Mouse (Mus musculus): ENCODE measurements around the gene Fpr1. TPM values are rescaled to one million over a fixed set of nuclear protein-coding genes. Genes with fewer than 3 reads are reported as not detected.

Gene Fpr1
- polyA plus RNA-seq, 1 experiment = not detected

DNA sequence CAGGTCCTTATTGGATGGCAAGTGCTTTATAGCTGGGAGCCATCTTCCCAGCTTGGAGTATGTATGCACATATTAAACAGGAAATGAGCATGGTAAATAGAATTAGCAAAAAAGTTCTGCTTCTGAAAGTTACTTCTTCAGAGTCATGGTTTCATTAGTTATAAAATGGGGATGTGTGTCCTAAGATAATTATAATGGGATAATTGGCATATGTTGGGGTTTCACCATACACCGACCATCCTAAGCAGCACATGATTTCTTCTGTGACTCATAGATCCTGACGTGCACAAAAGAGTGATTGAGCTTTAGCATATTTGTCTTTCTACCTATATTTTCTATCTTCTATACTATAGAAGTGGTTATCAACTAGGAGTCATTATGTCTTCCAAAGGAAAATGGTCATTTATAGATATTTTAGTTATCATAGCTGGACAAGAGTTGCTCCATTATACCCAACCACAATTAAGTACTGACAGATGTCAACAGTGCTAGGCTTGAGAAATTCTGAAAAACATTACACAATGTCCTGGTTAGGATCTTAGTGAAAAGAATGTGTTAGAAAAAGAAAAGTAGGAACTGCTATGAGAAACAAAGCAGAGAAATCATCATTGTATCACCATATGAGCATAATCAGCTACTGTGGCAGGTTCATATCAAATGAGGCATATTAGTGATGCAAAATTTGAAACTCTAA is 6.1 kb upstream of the Fpr1 start:
- 76% methylated on average over 2 of the region's 2 CpGs for WGBS
- no peak overlapping the region for H3K4me3 ChIP-seq (replicated peaks; ENCODE audit: insufficient read depth, low read depth, low read length)
- no peak for DNase-seq

DNA sequence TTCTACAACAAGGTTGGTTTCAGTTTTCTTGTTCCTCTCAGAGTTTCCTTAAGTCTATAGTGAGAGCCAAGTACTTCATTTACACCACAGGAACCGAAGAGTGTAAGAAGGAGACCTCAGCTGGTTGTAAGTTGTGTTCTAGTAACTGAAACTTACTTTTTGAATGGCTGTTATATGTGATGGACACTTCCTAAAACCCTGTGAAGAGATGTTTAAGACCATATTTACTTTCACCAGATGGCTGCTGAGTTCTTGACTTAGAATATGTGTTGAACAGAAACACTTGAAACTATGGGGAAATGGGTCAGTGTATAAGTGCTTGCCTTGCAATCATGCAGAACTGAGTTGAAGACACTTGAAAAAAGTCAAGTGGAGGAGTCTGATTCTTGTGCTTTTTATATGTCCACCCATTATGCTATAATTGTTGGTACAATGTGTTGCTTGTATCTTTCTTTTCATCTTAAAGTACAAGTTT is 4.1 kb upstream of the Fpr1 start, which contains the start of the genes Fpr2 and Fpr3:
Gene Fpr2, plus strand, starts transcription at position 51 of the 475 bp plus-strand sequence.
Gene Fpr3, plus strand, starts transcription at position 79 of the 475 bp plus-strand sequence.
- no peaks in the 10 kb centered on the region for H3K4me1 ChIP-seq (ENCODE audit: control insufficient read depth, insufficient read depth, low read length)
- WGBS = 27% methylated on average over 1 of the region's 1 CpGs
- no peak within 1 kb of the TSS for H3K27ac ChIP-seq (ENCODE audit: insufficient read depth, low read length)
- H3K4me3 ChIP-seq (replicated peaks; ENCODE audit: insufficient read depth, low read depth, low read length) = no peak within 1 kb of the TSS
- TF ChIP-seq CTCF (IDR thresholded peaks at IDR 0.05; ENCODE audit: borderline replicate concordance, insufficient read depth, low read depth, low read length) = no peak
- no peak for TF ChIP-seq POLR2A (IDR thresholded peaks at IDR 0.05; ENCODE audit: borderline replicate concordance, insufficient read depth, low read length)
- H3K27me3 ChIP-seq (ENCODE audit: control insufficient read depth, insufficient read depth, low read length) = no peaks in the 10 kb centered on the region
- DNase-seq = no peak

More for the DNA sequence above, 6.1 kb upstream of the Fpr1 start:
- Histone ChIP-seq H3K27me3 (ENCODE audit: control insufficient read depth, insufficient read depth, low read length) (no peaks in the 10 kb centered on the region), H3K27ac (ENCODE audit: insufficient read depth, low read length) (no peak overlapping the region), H3K4me1 (ENCODE audit: control insufficient read depth, insufficient read depth, low read length) (no peaks in the 10 kb centered on the region)
- no peak for TF ChIP-seq CTCF (IDR thresholded peaks at IDR 0.05; ENCODE audit: borderline replicate concordance, insufficient read depth, low read depth, low read length)
- no peak for TF ChIP-seq POLR2A (IDR thresholded peaks at IDR 0.05; ENCODE audit: borderline replicate concordance, insufficient read depth, low read length)

DNA sequence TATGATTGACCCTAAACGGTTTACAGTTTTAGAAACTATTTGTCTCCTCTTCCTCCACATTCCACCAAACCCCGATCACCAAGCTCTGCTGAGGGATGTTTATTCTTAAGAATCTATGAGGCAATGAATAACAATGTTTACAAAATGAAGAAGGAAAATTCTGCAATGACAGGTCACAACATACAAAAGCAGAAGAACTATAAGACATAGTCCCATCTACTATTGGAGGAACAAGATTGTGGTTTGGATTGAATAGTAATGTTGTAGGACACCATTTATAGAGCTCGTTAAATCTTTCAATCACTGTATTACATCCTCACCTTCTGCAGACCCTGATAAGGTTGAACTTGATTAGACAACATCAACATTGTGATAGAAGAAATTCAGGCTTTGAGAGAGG is 1.1 kb downstream of the Fpr1 start:
- WGBS = 85% methylated on average over 3 of the region's 3 CpGs
- TF ChIP-seq CTCF (IDR thresholded peaks at IDR 0.05; ENCODE audit: borderline replicate concordance, insufficient read depth, low read depth, low read length) (no peak), POLR2A (IDR thresholded peaks at IDR 0.05; ENCODE audit: borderline replicate concordance, insufficient read depth, low read length) (no peak)

DNA sequence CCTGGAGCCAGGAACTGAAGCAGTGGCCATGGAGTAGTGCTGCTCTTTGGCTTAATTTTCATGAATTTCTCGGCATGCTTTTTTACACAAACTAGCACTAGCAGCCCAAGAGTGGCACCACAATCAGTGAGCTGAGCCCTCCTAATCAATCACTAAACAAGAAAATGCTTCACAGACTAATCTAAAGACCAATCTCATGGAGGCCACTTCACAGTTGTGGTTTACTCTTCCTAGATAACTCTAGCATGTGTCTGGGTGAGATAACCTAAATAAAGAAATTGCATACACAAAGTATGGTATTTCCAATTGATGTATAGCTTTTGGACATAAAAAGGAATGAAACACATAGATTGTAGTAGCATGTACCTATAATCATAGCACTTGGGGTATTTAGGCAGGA is 4.4 kb downstream of the Fpr1 start:
- WGBS = 77% methylated on average over 1 of the region's 1 CpGs
- no peak for TF ChIP-seq POLR2A (IDR thresholded peaks at IDR 0.05; ENCODE audit: borderline replicate concordance, insufficient read depth, low read length)
- H3K4me3 ChIP-seq (replicated peaks; ENCODE audit: insufficient read depth, low read depth, low read length) = no peak overlapping the region
- no peak for DNase-seq
- H3K27me3 ChIP-seq (ENCODE audit: control insufficient read depth, insufficient read depth, low read length) = no peaks in the 10 kb centered on the region
- no peak overlapping the region for H3K27ac ChIP-seq (ENCODE audit: insufficient read depth, low read length)
- no peaks in the 10 kb centered on the region for H3K4me1 ChIP-seq (ENCODE audit: control insufficient read depth, insufficient read depth, low read length)

More for the DNA sequence above, 1.1 kb downstream of the Fpr1 start:
- no peak for DNase-seq
- Histone ChIP-seq H3K4me3 (replicated peaks; ENCODE audit: insufficient read depth, low read depth, low read length) (no peak overlapping the region), H3K27me3 (ENCODE audit: control insufficient read depth, insufficient read depth, low read length) (no peaks in the 10 kb centered on the region), H3K4me1 (ENCODE audit: control insufficient read depth, insufficient read depth, low read length) (no peaks in the 10 kb centered on the region), H3K27ac (ENCODE audit: insufficient read depth, low read length) (no peak overlapping the region)

DNA sequence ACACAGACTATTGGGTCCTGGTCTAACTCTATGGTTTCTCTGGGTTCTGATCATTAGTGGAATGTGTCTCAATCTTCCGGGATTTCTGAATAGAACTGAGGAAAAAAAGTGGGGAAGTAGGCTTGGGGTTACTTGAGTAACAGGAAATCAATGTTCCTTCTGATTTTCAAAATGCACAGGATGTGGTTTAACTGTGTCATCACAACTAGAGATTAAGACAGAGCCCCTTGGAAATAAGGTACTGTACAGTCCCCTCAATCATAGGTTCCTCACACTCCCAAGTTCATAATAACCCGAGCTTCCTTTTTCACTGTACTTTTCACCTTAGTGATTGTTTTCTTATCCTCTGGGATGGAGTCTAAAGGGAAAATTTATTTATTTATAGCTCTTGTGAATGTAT is 12.0 kb downstream of the Fpr1 start:
- DNase-seq = no peak
- H3K27ac ChIP-seq (ENCODE audit: insufficient read depth, low read length) = no peak overlapping the region
- 91% methylated on average over 2 of the region's 2 CpGs for WGBS

DNA sequence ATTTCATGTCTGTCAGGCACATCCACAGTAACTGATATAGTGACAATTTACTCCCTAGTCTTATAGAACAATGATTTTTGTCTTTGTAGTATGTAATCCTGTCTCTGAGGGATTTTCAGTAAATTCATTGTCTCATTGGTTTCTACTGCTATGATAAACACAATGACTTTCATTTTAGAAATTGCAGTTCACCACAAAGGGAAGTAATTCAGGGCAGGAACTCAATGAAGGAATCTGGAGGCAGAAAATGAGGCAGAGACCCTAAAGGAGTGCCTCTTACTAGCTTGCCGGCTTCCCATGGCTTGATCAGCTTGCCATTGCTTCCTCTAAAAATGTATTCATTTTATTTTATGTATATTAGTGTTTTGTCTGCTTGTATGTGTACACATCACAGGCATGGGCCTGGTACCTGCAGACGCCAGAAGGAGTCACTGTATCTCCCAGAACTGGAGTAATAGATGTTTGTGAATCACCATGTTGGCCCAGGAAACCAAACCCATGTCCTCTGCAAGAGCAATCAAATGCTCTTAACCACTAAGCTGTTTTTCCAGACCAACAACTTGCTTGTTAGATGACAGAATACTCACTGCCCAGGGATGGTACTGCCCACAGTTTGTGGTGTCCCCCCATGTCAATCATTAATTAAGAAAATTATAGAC is 12.7 kb downstream of the Fpr1 start:
- 84% methylated on average over 2 of the region's 2 CpGs for WGBS

More for the DNA sequence above, 12.0 kb downstream of the Fpr1 start:
- H3K4me1 ChIP-seq (ENCODE audit: control insufficient read depth, insufficient read depth, low read length) = no peaks in the 10 kb centered on the region
- H3K4me3 ChIP-seq (replicated peaks; ENCODE audit: insufficient read depth, low read depth, low read length) = no peak overlapping the region
- no peak for TF ChIP-seq CTCF (IDR thresholded peaks at IDR 0.05; ENCODE audit: borderline replicate concordance, insufficient read depth, low read depth, low read length)
- no peak for TF ChIP-seq POLR2A (IDR thresholded peaks at IDR 0.05; ENCODE audit: borderline replicate concordance, insufficient read depth, low read length)
- H3K27me3 ChIP-seq (ENCODE audit: control insufficient read depth, insufficient read depth, low read length) = no peaks in the 10 kb centered on the region

DNA sequence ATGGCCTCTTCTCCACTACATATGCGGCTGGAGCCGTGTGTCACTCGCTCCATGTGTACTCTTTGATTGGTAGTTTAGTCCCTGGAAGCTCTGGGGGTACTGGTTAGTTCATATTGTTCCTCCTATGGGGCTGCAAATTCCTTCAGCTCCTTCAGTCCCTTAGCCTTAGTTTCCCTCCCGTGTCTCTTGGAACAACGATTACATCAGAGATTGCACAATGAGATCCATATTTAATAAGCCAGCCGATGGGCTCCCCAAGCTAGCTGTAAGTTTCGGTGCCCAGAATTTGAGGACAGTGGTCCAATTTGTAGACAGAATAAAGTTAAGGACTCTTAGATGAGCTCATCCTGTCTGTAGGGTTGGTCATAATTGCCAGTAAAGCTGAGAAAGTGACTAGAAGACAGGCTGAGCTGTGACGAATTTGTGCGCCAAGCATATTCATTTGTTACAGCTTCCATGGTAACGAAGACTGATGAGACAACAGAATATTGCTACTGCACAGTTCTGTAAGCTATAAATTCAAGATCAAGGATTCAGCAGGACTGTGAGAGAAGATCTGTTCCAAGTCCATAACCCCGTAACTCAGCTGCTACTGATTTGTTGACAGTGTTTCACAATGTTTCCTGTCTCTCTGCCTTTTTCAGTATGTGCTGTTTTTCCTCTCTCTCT is 16.8 kb downstream of the Fpr1 start:
- DNase-seq = no peak
- no peak overlapping the region for H3K4me3 ChIP-seq (replicated peaks; ENCODE audit: insufficient read depth, low read depth, low read length)
- TF ChIP-seq CTCF (IDR thresholded peaks at IDR 0.05; ENCODE audit: borderline replicate concordance, insufficient read depth, low read depth, low read length) (no peak), POLR2A (IDR thresholded peaks at IDR 0.05; ENCODE audit: borderline replicate concordance, insufficient read depth, low read length) (no peak)
- H3K27ac ChIP-seq (ENCODE audit: insufficient read depth, low read length) = no peak overlapping the region
- 55% methylated on average over 11 of the region's 11 CpGs for WGBS
- H3K4me1 ChIP-seq (ENCODE audit: control insufficient read depth, insufficient read depth, low read length) = no peaks in the 10 kb centered on the region
- no peaks in the 10 kb centered on the region for H3K27me3 ChIP-seq (ENCODE audit: control insufficient read depth, insufficient read depth, low read length)

More for the DNA sequence above, 12.7 kb downstream of the Fpr1 start:
- Histone ChIP-seq H3K27ac (ENCODE audit: insufficient read depth, low read length) (no peak overlapping the region), H3K4me1 (ENCODE audit: control insufficient read depth, insufficient read depth, low read length) (no peaks in the 10 kb centered on the region), H3K27me3 (ENCODE audit: control insufficient read depth, insufficient read depth, low read length) (no peaks in the 10 kb centered on the region), H3K4me3 (replicated peaks; ENCODE audit: insufficient read depth, low read depth, low read length) (no peak overlapping the region)
- TF ChIP-seq CTCF (IDR thresholded peaks at IDR 0.05; ENCODE audit: borderline replicate concordance, insufficient read depth, low read depth, low read length) = no peak
- TF ChIP-seq POLR2A (IDR thresholded peaks at IDR 0.05; ENCODE audit: borderline replicate concordance, insufficient read depth, low read length) = no peak
- DNase-seq = no peak
